Mouse (Mus musculus) MEL (cell line): ENCODE data around the gene Igfbp3. TPM values are rescaled to one million over a fixed set of nuclear protein-coding genes. Genes with fewer than 3 reads are reported as not detected.

Source experiments
- DNase-seq: peaks from one replicate; pipeline ENCODE4 v3.0.0; 2011; ENCODE audit warnings: low read depth, low spot score
- H3K27ac ChIP-seq: 2 replicates; pipeline ENCODE4 v1.5.1; 2012; ENCODE audit warnings: low read depth, mild to moderate bottlenecking, control low read depth, low read length, moderate library complexity; ENCODE audit not compliant: control insufficient read depth
- H3K27me3 ChIP-seq, 2 experiments: fragments of 150-350 bp in 1 of 2; sonication (generic) in 1 of 2; 2 replicates each; pipeline ENCODE4 v1.6.1; 2012; ENCODE audit warnings: low read length in 2 of 2, mild to moderate bottlenecking in 2 of 2, improper control_type of control experiment in 1 of 2, moderate library complexity in 1 of 2; ENCODE audit not compliant: insufficient read depth in 2 of 2, control insufficient read depth in 1 of 2
- H3K36me3 ChIP-seq, 2 experiments: 2 replicates each; pipeline ENCODE4 v1.6.1; 2012 to 2014; ENCODE audit warnings: low read length in 2 of 2, improper control_type of control experiment in 1 of 2, inconsistent platforms in 1 of 2, mild to moderate bottlenecking in 1 of 2; ENCODE audit not compliant: insufficient read depth in 2 of 2, control insufficient read depth in 1 of 2
- H3K4me1 ChIP-seq, 2 experiments: fragments of 150-350 bp in 1 of 2; sonication (generic) in 1 of 2; 2 replicates each; pipeline ENCODE4 v1.6.1; 2012; ENCODE audit warnings: low read length in 2 of 2, improper control_type of control experiment in 1 of 2, mild to moderate bottlenecking in 1 of 2; ENCODE audit not compliant: insufficient read depth in 2 of 2, control insufficient read depth in 1 of 2
- H3K4me3 ChIP-seq, 2 experiments: fragments of 150-350 bp in 1 of 2; sonication (generic) in 1 of 2; 2 replicates each; pipeline ENCODE4 v1.5.1; 2012; ENCODE audit warnings: low read depth in 2 of 2, low read length in 2 of 2, mild to moderate bottlenecking in 2 of 2, moderate library complexity in 2 of 2, control low read depth in 1 of 2, improper control_type of control experiment in 1 of 2; ENCODE audit not compliant: control insufficient read depth in 1 of 2, insufficient read depth in 1 of 2
- H3K79me2 ChIP-seq: 2 replicates; pipeline ENCODE4 v1.6.1; 2012; ENCODE audit warnings: mild to moderate bottlenecking, low read length, moderate library complexity; ENCODE audit not compliant: control insufficient read depth, poor library complexity, insufficient read depth
- H3K9ac ChIP-seq: 2 replicates; pipeline ENCODE4 v1.6.1; 2012; ENCODE audit warnings: low read depth, mild to moderate bottlenecking, control low read depth, low read length, moderate library complexity; ENCODE audit not compliant: control insufficient read depth, poor library complexity, severe bottlenecking
- H3K9me3 ChIP-seq: fragments of 150-350 bp; sonication (generic); replicated peaks from 2 replicates; pipeline ENCODE4 v1.6.1; 2012; ENCODE audit warnings: mild to moderate bottlenecking, low read length, improper control_type of control experiment, moderate library complexity; ENCODE audit not compliant: insufficient read depth
- BHLHE40 ChIP-seq: IDR thresholded peaks from 2 replicates; pipeline ENCODE4 v1.6.1; 2012; ENCODE audit warnings: low read depth, mild to moderate bottlenecking, inconsistent platforms, low read length, improper control_type of control experiment, borderline replicate concordance
- CHD1 ChIP-seq: IDR thresholded peaks from 2 replicates; pipeline ENCODE4 v1.6.1; 2012; ENCODE audit warnings: low read depth, mild to moderate bottlenecking, inconsistent platforms, low read length, improper control_type of control experiment
- CHD2 ChIP-seq: IDR thresholded peaks from 2 replicates; pipeline ENCODE4 v1.6.1; 2011; ENCODE audit warnings: low read length, improper control_type of control experiment
- ELF1 ChIP-seq: IDR thresholded peaks from 2 replicates; pipeline ENCODE4 v1.6.1; 2014; ENCODE audit warnings: low read depth, mild to moderate bottlenecking, inconsistent platforms, low read length, improper control_type of control experiment, moderate library complexity
- ETS1 ChIP-seq: IDR thresholded peaks from 2 replicates; pipeline ENCODE4 v1.6.1; 2012; ENCODE audit warnings: low read depth, mild to moderate bottlenecking, inconsistent platforms, low read length, improper control_type of control experiment, moderate library complexity
- GATA1 ChIP-seq: IDR thresholded peaks from 2 replicates; pipeline ENCODE4 v1.6.1; 2011; ENCODE audit warnings: low read depth, low read length, improper control_type of control experiment
- HCFC1 ChIP-seq: IDR thresholded peaks from 2 replicates; pipeline ENCODE4 v1.6.1; 2012; ENCODE audit warnings: low read depth, mild to moderate bottlenecking, inconsistent platforms, low read length, improper control_type of control experiment, moderate library complexity
- JUND ChIP-seq: IDR thresholded peaks from 2 replicates; pipeline ENCODE4 v1.6.1; 2011; ENCODE audit warnings: low read depth, mild to moderate bottlenecking, improper control_type of control experiment, low read length
- MAZ ChIP-seq: IDR thresholded peaks from 2 replicates; pipeline ENCODE4 v1.6.1; 2012; ENCODE audit warnings: low read depth, mild to moderate bottlenecking, inconsistent platforms, low read length, improper control_type of control experiment
- MEF2A ChIP-seq: IDR thresholded peaks from 2 replicates; pipeline ENCODE4 v1.6.1; 2014; ENCODE audit warnings: low read depth, mild to moderate bottlenecking, inconsistent platforms, low read length, improper control_type of control experiment; ENCODE audit not compliant: poor library complexity, insufficient replicate concordance, severe bottlenecking; ENCODE audit errors: extremely low read depth
- MYC ChIP-seq: IDR thresholded peaks from 2 replicates; pipeline ENCODE4 v1.6.1; 2011; ENCODE audit warnings: low read depth, mild to moderate bottlenecking, low read length, improper control_type of control experiment, moderate library complexity
- NELFE ChIP-seq: IDR thresholded peaks from 2 replicates; pipeline ENCODE4 v1.6.1; 2011; ENCODE audit warnings: low read depth, low read length, improper control_type of control experiment
- POLR2AphosphoS5 ChIP-seq: IDR thresholded peaks from 2 replicates; pipeline ENCODE4 v1.6.1; 2012; ENCODE audit warnings: low read depth, borderline replicate concordance, mild to moderate bottlenecking, inconsistent platforms, low read length, moderate library complexity, mixed read lengths
- SIN3A ChIP-seq: IDR thresholded peaks from 2 replicates; pipeline ENCODE4 v1.6.1; 2012; ENCODE audit warnings: low read length, improper control_type of control experiment, inconsistent platforms
- SMC3 ChIP-seq: IDR thresholded peaks from 2 replicates; pipeline ENCODE4 v1.6.1; 2011; ENCODE audit warnings: low read depth, low read length, improper control_type of control experiment
- TAL1 ChIP-seq: IDR thresholded peaks from 2 replicates; pipeline ENCODE4 v1.6.1; 2012; ENCODE audit warnings: mild to moderate bottlenecking, inconsistent platforms, low read length, moderate library complexity, mixed read lengths
- ZC3H11A ChIP-seq: IDR thresholded peaks from 2 replicates; pipeline ENCODE4 v1.6.1; 2012; ENCODE audit warnings: low read depth, mild to moderate bottlenecking, inconsistent platforms, low read length, improper control_type of control experiment
- ZKSCAN1 ChIP-seq: IDR thresholded peaks from 2 replicates; pipeline ENCODE4 v1.6.1; 2012; ENCODE audit warnings: low read depth, mild to moderate bottlenecking, inconsistent platforms, low read length, improper control_type of control experiment, moderate library complexity
- ZMIZ1 ChIP-seq: IDR thresholded peaks from 2 replicates; pipeline ENCODE4 v1.6.1; 2012; ENCODE audit warnings: low read depth, mild to moderate bottlenecking, inconsistent platforms, low read length, improper control_type of control experiment, moderate library complexity
- ZNF384 ChIP-seq: IDR thresholded peaks from 2 replicates; pipeline ENCODE4 v1.6.1; 2012; ENCODE audit warnings: low read depth, mild to moderate bottlenecking, inconsistent platforms, low read length, improper control_type of control experiment
- polyA plus RNA-seq, 2 experiments: library from polyadenylated mRNA; stranded (reverse) in 1 of 2; unstranded in 1 of 2; fragments of >175 nt in 1 of 2; fragments of >200 nt in 1 of 2; gene quantifications; 2 replicates each; pipeline versions ENCODE4 v1.2.1 to v1.2.4; 2012; ENCODE audit warnings: low replicate concordance in 2 of 2, low read depth in 1 of 2; ENCODE audit not compliant: insufficient read length in 2 of 2, insufficient read depth in 1 of 2, missing spikeins in 1 of 2
- total RNA-seq: library from RNA; depleted of rRNA; stranded (reverse); fragments of 300-350 nt; gene quantifications from 2 replicates; pipeline ENCODE4 v1.2.3, GENCODE M21; 2012

Igfbp3 gene
- total and polyA plus RNA-seq, 3 experiments: not detected

DNA sequence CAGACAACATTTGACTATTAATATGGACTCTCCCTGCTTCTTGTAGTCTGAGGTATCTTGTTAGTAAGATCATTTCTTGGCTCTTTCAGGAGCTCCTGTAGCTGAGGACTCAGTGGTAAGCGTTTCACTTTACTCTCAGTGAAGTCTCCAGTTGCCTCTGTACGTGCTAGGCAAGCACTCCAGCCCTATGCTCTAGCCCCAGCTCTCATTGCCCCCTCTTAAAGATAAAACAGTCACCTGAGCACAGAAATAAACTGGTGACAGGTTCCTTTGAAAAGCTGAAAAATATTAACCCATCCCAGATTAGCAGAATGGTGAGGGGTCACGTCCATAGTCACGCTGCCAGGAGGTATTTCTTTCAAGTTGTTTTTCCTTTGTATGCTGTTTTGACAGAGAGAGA, 35.0 kb downstream of the Igfbp3 start:
- Histone ChIP-seq H3K36me3 (no peaks in the 10 kb centered on the region), H3K9ac (no peak overlapping the region), H3K4me3 (no peak overlapping the region), H3K27me3 (no peaks in the 10 kb centered on the region), H3K9me3 (no peaks in the 10 kb centered on the region), H3K27ac (no peak overlapping the region), H3K79me2 (no peaks in the 10 kb centered on the region), H3K4me1 (no peaks in the 10 kb centered on the region)
- TF ChIP-seq ZNF384 (no peak), MEF2A (no peak), SMC3 (no peak)
- DNase-seq: no peak

DNA sequence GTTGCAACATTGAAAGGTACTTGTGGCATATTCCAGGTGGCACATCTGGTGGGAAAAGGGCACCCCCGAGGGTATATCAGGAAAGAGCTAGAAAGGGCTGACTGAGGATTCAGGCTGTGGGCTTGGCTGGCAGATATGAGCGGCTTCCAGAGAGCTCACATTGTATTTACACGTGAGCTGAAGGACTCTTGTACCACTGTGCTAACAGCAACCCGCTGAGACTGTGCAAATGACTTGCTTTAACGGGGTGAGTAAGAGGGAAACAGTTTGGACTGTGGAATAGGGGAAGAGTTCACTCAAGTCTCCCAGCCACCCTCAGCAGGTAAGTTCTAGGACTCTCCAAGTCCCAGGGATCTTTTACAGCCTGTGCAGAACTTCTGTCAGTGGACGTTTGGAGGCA, 40.1 kb downstream of the Igfbp3 start:
- Histone ChIP-seq H3K36me3 (no peaks in the 10 kb centered on the region), H3K4me1 (no peaks in the 10 kb centered on the region), H3K27ac (no peak overlapping the region), H3K4me3 (no peak overlapping the region), H3K79me2 (no peaks in the 10 kb centered on the region), H3K9ac (no peak overlapping the region), H3K27me3 (no peaks in the 10 kb centered on the region), H3K9me3 (no peaks in the 10 kb centered on the region)
- DNase-seq: no peak
- TF ChIP-seq ETS1 (no peak), SMC3 (no peak), CHD2 (no peak), ZC3H11A (no peak), HCFC1 (no peak), CHD1 (no peak)

DNA sequence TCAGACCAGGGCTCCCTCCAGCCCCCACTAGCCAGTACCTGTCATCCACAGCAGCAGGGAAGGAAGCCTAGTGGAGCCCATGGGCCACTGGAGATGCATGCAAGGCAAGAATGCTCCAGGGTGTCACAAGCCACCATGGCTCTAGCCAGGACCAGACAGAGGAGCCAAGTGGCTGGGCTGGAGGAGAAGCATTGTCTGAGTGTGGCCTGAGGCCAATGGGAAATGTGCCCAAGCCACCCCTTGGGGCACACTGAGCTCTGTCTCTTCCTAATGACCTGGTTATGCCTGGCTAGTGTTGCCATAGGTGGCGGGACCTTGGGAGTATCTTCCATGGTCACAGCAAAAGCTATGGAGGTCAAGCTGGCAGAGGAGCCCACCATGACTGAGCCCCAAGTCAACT, 44.1 kb downstream of the Igfbp3 start:
- H3K27ac ChIP-seq: no peak overlapping the region

More for the DNA sequence above, 44.1 kb downstream of the Igfbp3 start:
- Histone ChIP-seq H3K4me1 (no peaks in the 10 kb centered on the region), H3K27me3 (no peaks in the 10 kb centered on the region), H3K9me3 (no peaks in the 10 kb centered on the region), H3K79me2 (no peaks in the 10 kb centered on the region), H3K36me3 (no peaks in the 10 kb centered on the region), H3K4me3 (no peak overlapping the region), H3K9ac (no peak overlapping the region)
- TF ChIP-seq MYC: no peak
- no peak for TF ChIP-seq ZC3H11A
- no peak for TF ChIP-seq ZMIZ1
- TF ChIP-seq JUND: no peak
- no peak for TF ChIP-seq ZKSCAN1
- TF ChIP-seq CHD2: no peak
- TF ChIP-seq MAZ: no peak
- no peak for TF ChIP-seq ELF1
- no peak for TF ChIP-seq SIN3A
- no peak for TF ChIP-seq POLR2AphosphoS5
- TF ChIP-seq NELFE: no peak
- no peak for TF ChIP-seq HCFC1
- no peak for TF ChIP-seq GATA1
- no peak for TF ChIP-seq TAL1
- TF ChIP-seq BHLHE40: no peak
- no peak for TF ChIP-seq ZNF384
- DNase-seq: no peak
